Mouse (Mus musculus) limb, embryonic 10.5 days (tissue): ENCODE data around the gene Nt5dc1. TPM values are rescaled to one million over a fixed set of nuclear protein-coding genes. Genes with fewer than 3 reads are reported as not detected.
A peak's percentile ranks its signal among the peaks of the same experiment; 100 is the strongest.

ENCODE experiments used
- DNase-seq: peaks from one replicate; pipeline ENCODE4 v3.0.0-alpha.2; 2017; ENCODE audit warnings: low spot score
- H3K27ac ChIP-seq: fragments of 300-500 bp; sonication (generic); 2 replicates; pipeline ENCODE4 v1.5.1; 2016; ENCODE audit warnings: mild to moderate bottlenecking
- H3K27me3 ChIP-seq: fragments of 300-500 bp; sonication (generic); 2 replicates; pipeline ENCODE4 v1.6.1; 2016; ENCODE audit warnings: low read depth, mild to moderate bottlenecking; ENCODE audit not compliant: poor library complexity, severe bottlenecking
- H3K36me3 ChIP-seq: fragments of 300-500 bp; sonication (generic); 2 replicates; pipeline ENCODE4 v1.6.1; 2016; ENCODE audit warnings: mild to moderate bottlenecking, moderate library complexity
- H3K4me1 ChIP-seq: fragments of 300-500 bp; sonication (generic); 2 replicates; pipeline ENCODE4 v1.6.1; 2016
- H3K4me3 ChIP-seq: fragments of 300-500 bp; sonication (generic); 2 replicates; pipeline ENCODE4 v1.5.1; 2016; ENCODE audit warnings: mild to moderate bottlenecking, moderate library complexity
- H3K9me3 ChIP-seq: fragments of 300-500 bp; sonication (generic); replicated peaks from 2 replicates; pipeline ENCODE4 v1.6.1; 2016; ENCODE audit warnings: mild to moderate bottlenecking
- WGBS: fragments of 180-500 bp; shearing (Covaris S2); methylation state at CpG from one replicate; pipeline ENCODE4 v1.1.7; 2016; 5-methylcytosine and 5-hydroxymethylcytosine counted together
- polyA plus RNA-seq: library from polyadenylated mRNA; unstranded; fragments of >200 nt; fragmentation: Nextera tagmentation; extraction: Ambion mirVana; gene quantifications from 2 replicates; pipeline ENCODE4 v1.2.1, GENCODE M21; 2016

The Nt5dc1 gene
- polyA plus RNA-seq, 1 experiment from 2014 or later = 9.1 TPM

DNA sequence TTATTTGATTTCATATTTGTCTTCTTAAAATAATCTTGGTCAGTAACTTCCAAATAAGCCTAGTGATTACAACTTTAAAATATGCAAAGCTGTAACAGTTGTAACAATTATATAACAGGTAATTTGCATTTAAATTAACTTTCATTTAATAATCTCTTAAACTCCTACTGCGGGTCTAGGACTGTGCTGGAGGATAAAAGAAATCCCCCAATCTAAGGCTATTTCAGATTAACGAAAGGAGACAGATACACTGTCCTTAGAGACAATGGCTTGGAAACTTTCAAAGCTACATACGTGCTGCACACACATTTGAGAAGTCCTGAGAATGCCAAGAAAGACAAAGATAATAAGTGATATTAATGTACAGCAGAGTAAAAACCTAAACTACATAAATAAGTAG, 60.1 kb downstream of the Nt5dc1 start:
- Histone ChIP-seq H3K9me3 (no peaks in the 10 kb centered on the region), H3K36me3 (no peaks in the 10 kb centered on the region), H3K27ac (no peak overlapping the region), H3K27me3 (no peaks in the 10 kb centered on the region), H3K4me1 (no peaks in the 10 kb centered on the region), H3K4me3 (no peak overlapping the region)
- WGBS = 88% methylated on average over 3 of the region's 3 CpGs
- no peak for DNase-seq

DNA sequence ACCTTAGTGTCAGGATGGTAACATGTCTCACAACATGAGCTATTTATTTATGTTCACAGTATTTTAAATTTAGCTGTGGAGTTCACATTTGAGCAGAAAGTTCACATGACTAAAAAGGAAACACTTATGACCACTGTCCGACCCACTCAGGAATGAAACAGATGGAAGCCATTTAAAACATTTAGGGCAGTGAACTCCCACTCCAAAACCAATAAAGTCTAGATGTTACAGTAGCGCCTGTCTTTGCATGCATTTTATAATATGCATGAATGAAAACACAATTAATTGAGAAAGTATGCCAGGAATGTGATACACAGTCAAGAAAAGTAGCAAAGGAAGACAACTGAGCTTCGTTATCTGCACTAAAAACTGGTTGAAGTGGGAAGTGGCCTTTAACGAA, 66.2 kb downstream of the Nt5dc1 start:
- no peak for DNase-seq
- Histone ChIP-seq H3K4me1 (no peaks in the 10 kb centered on the region), H3K4me3 (no peak overlapping the region), H3K36me3 (no peaks in the 10 kb centered on the region), H3K27me3 (no peaks in the 10 kb centered on the region), H3K27ac (no peak overlapping the region), H3K9me3 (no peaks in the 10 kb centered on the region)
- WGBS = 91% methylated on average over 4 of the region's 4 CpGs

DNA sequence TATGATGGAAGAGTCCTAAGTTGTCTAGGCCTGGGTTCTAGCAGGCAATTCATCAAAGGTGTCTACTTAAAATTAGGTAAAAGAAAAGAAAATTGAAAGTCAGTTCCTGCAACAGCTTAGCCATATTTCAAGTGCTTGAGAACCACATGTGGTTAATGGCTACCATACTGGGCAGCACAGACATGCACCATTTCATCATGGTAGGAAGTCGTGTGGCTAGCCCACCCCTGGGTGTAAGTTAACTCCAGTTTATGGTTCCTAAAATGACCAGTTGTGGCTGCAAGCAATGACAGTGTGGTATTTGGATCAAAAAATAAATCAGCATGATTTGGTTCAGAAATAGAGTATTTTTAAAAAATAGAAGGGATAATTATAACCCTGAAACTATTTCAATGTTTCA, 76.5 kb downstream of the Nt5dc1 start:
- Histone ChIP-seq H3K9me3 (no peaks in the 10 kb centered on the region), H3K36me3 (no peaks in the 10 kb centered on the region), H3K4me1 (no peaks in the 10 kb centered on the region), H3K4me3 (no peak overlapping the region), H3K27me3 (no peaks in the 10 kb centered on the region), H3K27ac (no peak overlapping the region)
- WGBS = 59% methylated on average over 1 of the region's 1 CpGs
- DNase-seq = no peak

DNA sequence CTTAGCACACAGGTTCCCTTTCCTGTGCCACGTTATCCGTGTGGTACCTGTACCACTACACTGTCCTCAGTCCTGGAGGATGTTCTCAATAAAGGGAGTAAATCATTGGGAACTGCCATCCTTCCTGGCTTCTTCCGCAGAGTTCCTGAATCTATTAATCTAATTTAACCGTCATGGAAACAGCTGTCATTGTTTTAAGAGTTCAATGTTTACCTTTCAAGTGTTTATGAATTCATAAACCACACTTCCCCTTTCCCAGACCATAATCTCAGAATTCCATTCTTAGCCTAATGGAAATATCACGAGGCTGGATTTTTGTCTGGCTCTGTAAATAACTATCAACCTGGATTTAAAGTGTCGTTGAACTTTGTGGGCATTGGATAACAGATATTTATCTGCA, 77.3 kb downstream of the Nt5dc1 start:
- no peak for DNase-seq
- Histone ChIP-seq H3K36me3 (no peaks in the 10 kb centered on the region), H3K27ac (no peak overlapping the region), H3K4me3 (no peak overlapping the region), H3K9me3 (no peaks in the 10 kb centered on the region), H3K27me3 (no peaks in the 10 kb centered on the region), H3K4me1 (no peaks in the 10 kb centered on the region)
- WGBS = 86% methylated on average over 6 of the region's 6 CpGs

DNA sequence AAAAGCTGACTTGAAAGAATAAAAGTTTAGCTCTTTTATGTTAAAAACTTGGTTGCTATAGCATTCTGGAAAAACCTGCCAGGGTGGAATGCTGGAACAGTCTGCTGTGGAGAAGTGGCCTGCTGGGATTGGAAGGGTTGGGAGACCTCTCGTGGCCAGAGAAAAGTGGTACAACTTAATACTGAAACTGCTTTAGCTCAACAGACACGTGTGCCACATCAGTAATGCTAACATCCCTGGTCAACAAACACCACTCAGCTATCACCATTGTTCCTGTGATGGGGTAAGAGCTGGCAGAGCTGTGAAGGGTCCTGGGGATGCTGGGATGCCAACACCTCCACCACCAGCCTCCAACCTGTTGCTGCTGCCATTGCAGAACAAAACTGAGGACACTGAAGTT, 90.0 kb downstream of the Nt5dc1 start:
- Histone ChIP-seq H3K4me3 (no peak overlapping the region), H3K4me1 (no peaks in the 10 kb centered on the region), H3K36me3 (no peaks in the 10 kb centered on the region), H3K27ac (no peak overlapping the region), H3K9me3 (no peaks in the 10 kb centered on the region), H3K27me3 (no peaks in the 10 kb centered on the region)
- peak; percentile 33 for DNase-seq
- WGBS = 4% methylated on average over 2 of the region's 2 CpGs

DNA sequence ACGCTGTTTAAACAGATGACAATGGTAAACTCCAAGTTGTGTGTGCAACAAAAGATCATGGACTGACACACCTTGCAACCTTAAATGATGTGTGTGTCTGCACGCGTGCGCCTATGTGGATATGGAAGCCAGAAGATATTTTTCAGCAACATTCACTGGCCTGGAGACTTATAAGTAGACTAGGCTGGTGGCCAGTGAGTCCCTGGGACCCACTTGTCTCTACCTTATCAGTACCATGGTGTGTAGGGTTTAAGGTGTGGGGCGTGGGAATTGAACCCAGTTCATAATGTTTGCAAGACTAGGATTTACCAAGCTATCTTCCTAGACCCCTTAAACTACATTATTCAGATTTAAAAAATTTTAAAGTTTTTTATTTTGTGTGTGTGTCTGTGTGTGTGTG, 91.2 kb downstream of the Nt5dc1 start:
- H3K4me3 ChIP-seq = no peak overlapping the region
- WGBS = 54% methylated on average over 5 of the region's 5 CpGs
- H3K4me1 ChIP-seq = no peaks in the 10 kb centered on the region
- DNase-seq = no peak
- no peaks in the 10 kb centered on the region for H3K9me3 ChIP-seq
- H3K27ac ChIP-seq = no peak overlapping the region
- no peaks in the 10 kb centered on the region for H3K27me3 ChIP-seq
- H3K36me3 ChIP-seq = no peaks in the 10 kb centered on the region

DNA sequence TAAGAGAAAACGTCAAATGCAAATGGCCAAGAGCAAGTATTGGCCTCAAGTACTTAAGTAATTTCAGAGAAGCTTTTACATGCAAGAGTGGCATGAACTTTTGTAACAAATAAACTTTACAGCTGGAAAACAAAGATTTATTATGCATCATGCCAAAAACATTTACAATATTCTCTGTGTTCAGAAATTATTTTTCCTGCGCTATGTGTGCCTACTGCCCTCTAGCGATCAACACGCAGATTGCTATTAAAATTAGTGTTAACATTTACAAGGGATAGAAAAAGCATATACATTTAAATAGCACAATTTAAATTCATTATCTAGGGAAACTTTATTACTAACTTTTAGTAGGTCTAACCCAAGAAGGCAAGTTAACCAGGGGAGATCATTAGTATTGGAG, 91.7 kb downstream of the Nt5dc1 start:
- H3K27ac ChIP-seq = no peak overlapping the region
- no peaks in the 10 kb centered on the region for H3K27me3 ChIP-seq
- H3K36me3 ChIP-seq = no peaks in the 10 kb centered on the region
- H3K4me3 ChIP-seq = no peak overlapping the region
- WGBS = 27% methylated on average over 4 of the region's 4 CpGs
- H3K9me3 ChIP-seq = no peaks in the 10 kb centered on the region
- DNase-seq = no peak
- H3K4me1 ChIP-seq = no peaks in the 10 kb centered on the region

DNA sequence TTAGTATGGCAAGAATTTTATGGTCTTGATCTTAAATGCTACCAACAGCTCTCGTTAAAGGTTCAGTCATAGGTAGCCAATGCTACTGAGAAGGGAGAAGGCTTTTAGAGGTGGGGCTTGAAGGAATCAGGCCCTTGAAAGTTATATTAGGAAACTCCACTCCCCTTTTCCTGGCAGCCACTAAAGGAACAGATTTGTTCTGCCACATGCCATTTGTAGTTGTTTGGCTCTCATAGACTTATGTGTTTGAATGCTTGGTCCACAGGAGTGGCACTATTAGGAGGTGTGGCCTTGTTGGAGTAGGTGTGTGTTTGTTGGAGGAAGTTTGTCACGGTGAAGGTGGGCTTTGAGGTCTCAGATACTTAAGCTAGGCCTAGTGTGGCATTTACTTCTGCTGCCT, 97.5 kb downstream of the Nt5dc1 start:
- Histone ChIP-seq H3K4me3 (no peak overlapping the region), H3K27ac (no peak overlapping the region), H3K36me3 (no peaks in the 10 kb centered on the region), H3K27me3 (no peaks in the 10 kb centered on the region), H3K9me3 (no peaks in the 10 kb centered on the region), H3K4me1 (peaks cover 18% of the 10 kb centered on the region)
- no peak for DNase-seq
- 80% methylated on average over 2 of the region's 2 CpGs for WGBS

DNA sequence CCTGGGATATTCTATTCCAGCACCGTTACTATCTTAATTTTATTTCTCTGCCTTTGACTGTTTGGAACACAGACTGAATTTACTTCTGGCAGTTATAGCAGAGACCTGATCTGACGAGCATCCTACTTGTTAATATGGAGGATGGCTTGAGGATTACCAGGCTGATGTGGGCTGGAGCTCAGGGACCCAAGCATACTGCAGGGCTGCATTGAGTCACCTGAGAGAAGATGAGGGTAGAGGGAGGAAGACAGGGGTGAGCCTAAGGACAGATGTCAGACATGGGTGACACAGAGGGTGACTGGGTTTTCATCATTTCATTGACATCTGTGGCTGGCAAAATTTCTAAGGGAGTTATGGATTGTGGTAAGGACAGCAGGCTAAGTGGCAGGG, 101.1 kb downstream of the Nt5dc1 start:
- Histone ChIP-seq H3K27ac (no peak overlapping the region; the same call in 1 of the 2 replicates), H3K4me1 (peaks cover 36% of the 10 kb centered on the region), H3K4me3 (0 out of 2 replicates have a peak overlapping the region, but pooled peaks have one; percentile 22), H3K36me3 (no peaks in the 10 kb centered on the region), H3K27me3 (no peaks in the 10 kb centered on the region), H3K9me3 (no peaks in the 10 kb centered on the region)
- DNase-seq = no peak
- 27% methylated on average over 2 of the region's 2 CpGs for WGBS

DNA sequence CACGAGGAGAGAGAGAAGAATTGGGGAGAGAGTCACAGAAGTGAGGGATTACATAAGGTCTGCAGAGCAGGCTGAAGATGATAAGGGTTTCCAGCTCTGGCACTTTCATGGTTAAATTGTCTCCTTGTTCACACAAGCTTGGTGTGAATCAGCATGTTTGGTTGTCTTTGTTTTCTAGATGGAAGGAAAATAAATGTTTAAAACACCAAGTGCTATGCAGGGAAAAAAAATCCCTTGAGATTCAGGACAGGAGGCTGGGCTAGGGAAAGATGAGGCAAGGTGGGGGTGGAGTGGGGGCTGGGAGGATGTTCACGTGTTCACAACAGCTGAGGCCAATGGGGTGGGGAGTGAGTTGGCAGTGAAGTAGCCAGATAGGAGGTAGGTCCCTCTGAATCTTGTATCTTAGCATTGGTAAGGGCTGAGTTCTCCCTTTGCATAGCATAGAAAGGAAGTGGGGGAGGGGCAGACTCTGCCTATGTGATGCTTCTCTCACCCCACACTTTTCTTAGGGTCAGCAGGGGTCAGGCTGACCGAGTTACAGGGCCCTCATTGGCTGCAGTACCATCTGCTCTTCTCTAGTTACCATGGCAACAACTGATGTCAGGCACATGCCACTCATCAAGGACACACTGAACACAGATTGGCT, 101.7 kb downstream of the Nt5dc1 start:
- WGBS = 3% methylated on average over 3 of the region's 3 CpGs
- Histone ChIP-seq H3K27ac (peak overlapping the region; percentile 79), H3K36me3 (no peaks in the 10 kb centered on the region), H3K4me3 (peak overlapping the region; percentile 22; the same call in 1 of the 2 replicates), H3K27me3 (no peaks in the 10 kb centered on the region), H3K4me1 (peaks cover 36% of the 10 kb centered on the region), H3K9me3 (no peaks in the 10 kb centered on the region)
- DNase-seq = peak; percentile 42

DNA sequence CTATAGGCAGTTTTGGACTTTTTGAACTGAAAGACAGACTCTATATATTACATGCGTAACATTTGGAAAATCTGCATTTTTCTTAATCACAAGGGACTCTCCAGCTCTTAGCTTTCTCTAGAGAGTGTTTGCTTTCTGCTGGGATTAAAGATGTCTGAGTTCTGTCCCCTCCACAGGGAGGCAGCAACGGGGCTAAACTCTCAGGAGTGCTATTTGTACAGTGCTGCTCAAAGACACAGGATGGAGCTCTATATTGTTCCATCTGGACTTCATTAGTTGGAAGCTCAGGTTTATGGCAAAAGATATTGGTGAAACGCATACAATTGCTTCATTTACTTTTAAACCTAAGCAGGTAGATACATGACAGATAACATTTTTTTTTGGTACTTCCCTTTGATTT, 105.8 kb downstream of the Nt5dc1 start:
- no peak for DNase-seq
- no peaks in the 10 kb centered on the region for H3K27me3 ChIP-seq
- H3K9me3 ChIP-seq = no peaks in the 10 kb centered on the region
- H3K4me1 ChIP-seq = peaks cover 34% of the 10 kb centered on the region
- no peak overlapping the region for H3K4me3 ChIP-seq
- WGBS = 51% methylated on average over 3 of the region's 3 CpGs
- no peaks in the 10 kb centered on the region for H3K36me3 ChIP-seq
- no peak overlapping the region for H3K27ac ChIP-seq

DNA sequence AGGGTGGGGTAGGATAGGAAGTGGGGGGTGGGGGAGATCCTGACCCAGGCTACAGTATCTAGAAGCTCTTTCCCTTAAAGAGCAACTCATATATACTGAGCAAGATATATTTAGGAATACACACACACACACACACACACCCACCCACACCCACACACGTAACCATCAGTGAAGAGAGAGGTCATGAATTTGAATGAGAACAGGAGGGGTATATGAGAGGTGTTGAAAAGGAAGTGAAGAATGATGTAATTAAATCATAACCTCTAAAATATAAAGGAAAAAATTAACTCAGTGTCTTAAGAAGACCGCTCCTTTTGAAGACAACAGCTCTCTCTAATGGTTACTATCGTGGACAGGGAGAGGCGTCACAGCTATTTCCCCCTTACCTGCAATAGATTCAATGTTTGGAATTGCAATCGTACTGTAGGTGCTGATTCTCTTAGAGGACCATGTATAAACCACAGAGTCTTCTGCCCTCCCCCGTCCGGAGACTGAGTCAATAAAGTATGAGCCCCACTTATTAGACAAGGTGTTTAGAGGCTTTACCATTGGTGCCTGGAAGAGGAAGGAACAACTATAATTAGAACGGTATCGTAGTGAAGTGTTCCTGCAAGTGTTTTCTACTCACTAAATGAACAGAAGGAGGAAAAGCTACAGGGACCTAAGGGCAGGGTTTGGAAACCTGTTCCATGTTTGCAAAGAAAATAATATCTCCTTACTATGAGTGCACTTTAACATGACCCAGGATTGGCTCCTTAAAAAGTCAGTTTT, 108.3 kb downstream of the Nt5dc1 start:
- no peak for DNase-seq
- no peak overlapping the region for H3K4me3 ChIP-seq
- no peaks in the 10 kb centered on the region for H3K9me3 ChIP-seq
- no peaks in the 10 kb centered on the region for H3K36me3 ChIP-seq
- 89% methylated on average over 9 of the region's 9 CpGs for WGBS
- H3K27me3 ChIP-seq = no peaks in the 10 kb centered on the region
- peaks cover 11% of the 10 kb centered on the region; the same call in 1 of the 2 replicates for H3K4me1 ChIP-seq
- H3K27ac ChIP-seq = no peak overlapping the region

DNA sequence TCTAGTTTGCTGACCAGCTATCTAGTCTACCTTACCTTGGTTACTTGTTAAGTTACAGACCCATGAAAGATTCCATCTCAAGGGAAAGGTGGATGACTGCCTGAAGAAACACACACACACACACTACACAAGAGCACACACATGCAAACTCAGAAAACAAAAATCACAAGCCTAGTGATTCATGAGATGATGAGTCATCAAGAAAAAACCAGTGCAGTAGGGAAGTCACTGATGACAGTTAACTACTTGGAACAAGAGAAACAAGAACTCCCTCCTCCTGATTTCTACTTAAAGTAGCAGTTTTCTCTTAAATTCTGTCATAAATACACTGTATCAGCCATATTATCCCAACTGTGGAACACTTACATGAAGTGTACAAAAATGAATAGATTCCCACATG, 111.3 kb downstream of the Nt5dc1 start:
- no peaks in the 10 kb centered on the region for H3K4me1 ChIP-seq
- H3K36me3 ChIP-seq = 0 out of 2 replicates have a peak, but pooled peaks cover 2% of the 10 kb centered on the region
- H3K27ac ChIP-seq = no peak overlapping the region
- no peaks in the 10 kb centered on the region for H3K27me3 ChIP-seq
- H3K9me3 ChIP-seq = no peaks in the 10 kb centered on the region
- no peak for DNase-seq
- no peak overlapping the region for H3K4me3 ChIP-seq
